Mouse (Mus musculus) midbrain, embryonic 11.5 days (tissue): ENCODE data around the gene Mia. TPM values are rescaled to one million over a fixed set of nuclear protein-coding genes. Genes with fewer than 3 reads are reported as not detected.

Experiments used
- ATAC-seq: fragments of 200-750 bp; cut with Nextera tagmentation; 2 replicates; pipeline ENCODE4 v1.8.0; 2017; ENCODE audit warnings: moderate TSS enrichment, moderate library complexity; ENCODE audit not compliant: low FRiP score
- DNase-seq: peaks from one replicate; pipeline ENCODE4 v3.0.0; 2015; ENCODE audit warnings: low spot score; ENCODE audit errors: missing footprints
- H3K27ac ChIP-seq: fragments of 300-500 bp; sonication (generic); 2 replicates; pipeline ENCODE4 v1.5.1; 2014; ENCODE audit warnings: low read depth, low read length
- H3K27me3 ChIP-seq: fragments of 300-500 bp; sonication (generic); 2 replicates; pipeline ENCODE4 v1.6.1; 2014; ENCODE audit warnings: mild to moderate bottlenecking, low read length, moderate library complexity, mixed read lengths; ENCODE audit not compliant: control insufficient read depth, insufficient read depth
- H3K36me3 ChIP-seq: fragments of 300-500 bp; sonication (generic); 2 replicates; pipeline ENCODE4 v1.6.1; 2014; ENCODE audit warnings: mild to moderate bottlenecking, low read length, moderate library complexity, mixed read lengths; ENCODE audit not compliant: control insufficient read depth, insufficient read depth
- H3K4me1 ChIP-seq: fragments of 300-500 bp; sonication (generic); 2 replicates; pipeline ENCODE4 v1.6.1; 2014; ENCODE audit warnings: low read length; ENCODE audit not compliant: control insufficient read depth, insufficient read depth
- H3K4me2 ChIP-seq: fragments of 300-500 bp; sonication (generic); 2 replicates; pipeline ENCODE4 v1.6.1; 2014; ENCODE audit warnings: mild to moderate bottlenecking, moderate library complexity
- H3K4me3 ChIP-seq: fragments of 300-500 bp; sonication (generic); 2 replicates; pipeline ENCODE4 v1.5.1; 2014; ENCODE audit warnings: low read depth, low read length
- H3K9ac ChIP-seq: fragments of 300-500 bp; sonication (generic); 2 replicates; pipeline ENCODE4 v1.6.1; 2014; ENCODE audit warnings: low read length
- H3K9me3 ChIP-seq: fragments of 300-500 bp; sonication (generic); 2 replicates; pipeline ENCODE4 v1.6.1; 2016; ENCODE audit warnings: low read length; ENCODE audit not compliant: control insufficient read depth
- WGBS: fragments of 180-500 bp; shearing (Covaris S2); extraction: QIAGEN DNeasy Blood & Tissue Kit; methylation state at CpG from one replicate; pipeline ENCODE4 v1.1.7; 2014; 5-methylcytosine and 5-hydroxymethylcytosine counted together
- polyA plus RNA-seq: library from polyadenylated mRNA; unstranded; fragments of >200 nt; fragmentation: Nextera tagmentation; extraction: Ambion mirVana; gene quantifications from 2 replicates; pipeline ENCODE4 v1.2.1, GENCODE M21; 2014

Mia gene
- polyA plus RNA-seq, 1 experiment from 2014 or later, result 0.93 TPM

DNA sequence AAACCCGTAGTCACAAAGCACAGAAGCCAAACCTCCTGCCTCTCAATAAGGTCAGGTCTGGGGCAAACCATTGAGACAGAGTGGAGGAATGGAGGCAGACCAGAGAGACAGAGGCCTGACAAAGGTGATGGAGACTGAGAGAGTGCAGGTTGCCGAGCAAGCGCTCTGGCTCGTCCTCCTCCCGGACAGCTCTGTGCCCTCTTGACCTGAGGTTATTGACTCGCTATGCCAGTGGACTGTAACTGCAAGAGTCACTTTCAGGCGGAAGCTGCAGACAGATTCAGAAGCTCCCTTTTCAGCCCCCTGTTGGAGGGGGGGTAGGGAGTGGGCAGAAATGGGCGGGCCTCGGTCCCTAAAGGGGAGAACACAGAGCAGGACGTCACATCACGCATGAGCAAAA, 39.0 kb upstream of the Mia start:
- H3K4me1 ChIP-seq, result peaks cover 4% of the 10 kb centered on the region; the same call in 1 of the 2 replicates
- WGBS, result 80% methylated on average over 11 of the region's 11 CpGs
- H3K9ac ChIP-seq, result no peak overlapping the region
- no peaks in the 10 kb centered on the region for H3K27me3 ChIP-seq
- no peak for ATAC-seq
- DNase-seq, result no peak
- H3K36me3 ChIP-seq, result 0 out of 2 replicates have a peak, but pooled peaks cover 5% of the 10 kb centered on the region
- H3K9me3 ChIP-seq, result no peaks in the 10 kb centered on the region
- no peak overlapping the region for H3K4me3 ChIP-seq
- no peak overlapping the region for H3K4me2 ChIP-seq
- no peak overlapping the region for H3K27ac ChIP-seq

DNA sequence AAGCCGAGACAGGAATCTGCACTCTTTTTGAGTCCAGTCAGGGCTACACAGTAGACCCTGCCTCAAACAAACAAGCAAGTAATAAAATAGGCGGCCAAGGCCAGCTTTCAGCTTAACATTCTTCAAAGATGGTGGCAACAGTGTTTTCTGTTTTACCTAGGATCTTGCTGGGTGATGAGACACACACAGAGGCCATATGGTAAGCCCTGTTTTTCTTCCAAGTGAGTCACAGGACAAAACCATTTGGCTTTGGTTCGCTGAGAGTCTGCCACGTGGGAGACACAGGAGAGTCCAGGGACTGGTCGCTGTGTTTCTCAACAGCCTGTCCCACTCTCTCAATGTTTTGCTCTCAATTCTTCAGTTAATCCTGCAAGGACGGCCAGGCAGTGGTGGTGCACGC, 37.6 kb upstream of the Mia start:
- 91% methylated on average over 7 of the region's 7 CpGs for WGBS
- ATAC-seq (no peak), DNase-seq (no peak)
- H3K4me1 ChIP-seq, result no peaks in the 10 kb centered on the region
- H3K27me3 ChIP-seq, result no peaks in the 10 kb centered on the region
- H3K27ac ChIP-seq, result no peak overlapping the region
- 0 out of 2 replicates have a peak, but pooled peaks cover 5% of the 10 kb centered on the region for H3K36me3 ChIP-seq
- H3K4me2 ChIP-seq, result no peak overlapping the region
- no peak overlapping the region for H3K9ac ChIP-seq
- H3K4me3 ChIP-seq, result no peak overlapping the region
- H3K9me3 ChIP-seq, result no peaks in the 10 kb centered on the region

DNA sequence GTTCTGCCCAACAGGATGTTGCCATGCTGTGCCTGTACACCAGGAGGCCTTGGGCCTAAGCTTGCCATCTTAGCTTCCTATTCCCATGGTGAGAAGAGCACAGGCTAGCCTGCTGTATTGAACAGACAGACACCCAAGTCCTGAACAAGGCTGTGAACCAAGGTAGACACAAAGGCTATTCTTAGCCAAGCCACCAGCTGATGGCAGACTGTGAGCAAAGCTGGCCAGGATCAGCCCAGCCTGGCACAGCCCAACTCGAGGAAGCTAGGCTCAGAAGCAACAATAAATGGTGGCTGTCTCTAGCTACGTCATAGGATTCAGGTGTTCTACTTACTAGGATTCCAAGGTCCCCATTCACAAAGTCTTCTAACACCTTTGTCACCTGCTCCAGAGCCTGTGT, 31.7 kb upstream of the Mia start:
- H3K4me3 ChIP-seq, result no peak overlapping the region
- WGBS, result 88% methylated on average over 2 of the region's 2 CpGs
- ATAC-seq, result no peak
- H3K36me3 ChIP-seq, result peaks cover 23% of the 10 kb centered on the region; the same call in 1 of the 2 replicates
- no peak overlapping the region for H3K27ac ChIP-seq
- DNase-seq, result no peak
- H3K9me3 ChIP-seq, result no peaks in the 10 kb centered on the region
- H3K9ac ChIP-seq, result no peak overlapping the region
- H3K4me2 ChIP-seq, result no peak overlapping the region
- H3K27me3 ChIP-seq, result no peaks in the 10 kb centered on the region
- no peaks in the 10 kb centered on the region for H3K4me1 ChIP-seq

DNA sequence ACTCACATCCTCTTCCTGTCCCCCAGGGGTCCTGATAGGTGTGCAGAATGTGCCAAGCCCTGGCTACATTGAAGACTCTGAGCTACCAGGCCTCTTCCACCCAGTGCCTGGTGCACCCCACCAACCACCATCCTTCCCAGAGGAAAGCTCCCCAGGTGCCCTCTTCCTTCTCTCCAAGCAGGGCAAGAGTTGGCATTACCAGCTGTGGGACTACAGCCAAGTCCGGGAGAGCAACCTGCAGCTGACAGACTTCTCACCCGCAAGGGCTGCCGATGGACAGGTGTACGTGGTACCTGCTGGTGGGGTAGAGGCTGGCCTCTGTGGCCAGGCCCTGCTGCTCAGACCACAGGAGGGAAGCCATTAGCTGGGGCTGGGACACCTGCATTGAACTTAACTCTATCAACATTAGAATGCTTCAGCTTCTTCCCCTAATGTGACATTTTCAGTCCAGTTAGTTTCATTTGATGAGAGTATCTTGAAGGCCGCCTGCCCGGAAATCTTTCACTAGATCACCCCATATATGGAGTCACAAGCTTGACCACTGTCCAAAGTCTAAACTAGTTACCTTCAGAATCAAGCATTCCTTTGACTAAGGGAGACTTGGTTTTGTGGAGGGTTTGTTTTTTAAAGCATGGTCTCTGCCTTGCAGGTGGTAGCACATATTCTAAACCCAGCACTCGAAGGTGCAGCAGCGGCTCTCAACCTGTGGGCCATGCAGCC, 22.9 kb upstream of the Mia start:
- WGBS, result 95% methylated on average over 8 of the region's 8 CpGs

DNA sequence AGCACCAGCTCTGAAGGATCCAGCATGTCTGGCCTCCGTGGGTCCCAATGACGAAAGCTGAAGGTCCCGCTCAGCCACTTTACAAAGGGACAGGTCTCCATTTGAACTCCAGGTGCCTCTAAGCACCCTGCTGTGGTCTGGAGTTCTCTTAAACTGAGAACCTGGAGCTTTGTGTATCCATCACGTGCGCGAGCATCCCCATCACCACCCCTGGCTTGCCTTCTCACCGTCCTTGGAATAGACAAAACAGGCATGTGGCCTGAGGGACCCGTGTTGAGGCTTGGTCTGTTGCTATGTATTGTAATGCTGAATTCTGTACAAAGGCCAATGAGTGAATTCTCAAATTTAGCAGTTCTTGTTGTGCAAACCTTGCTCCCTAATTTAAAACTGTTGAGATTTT, 17.8 kb upstream of the Mia start:
- WGBS, result 90% methylated on average over 8 of the region's 8 CpGs
- peaks cover 8% of the 10 kb centered on the region for H3K36me3 ChIP-seq
- H3K9ac ChIP-seq, result no peak overlapping the region

More for the DNA sequence above, 22.9 kb upstream of the Mia start:
- Histone ChIP-seq H3K27ac (no peak overlapping the region), H3K4me1 (no peaks in the 10 kb centered on the region), H3K27me3 (no peaks in the 10 kb centered on the region), H3K4me3 (no peak overlapping the region), H3K9me3 (no peaks in the 10 kb centered on the region), H3K4me2 (no peak overlapping the region), H3K36me3 (peaks cover 15% of the 10 kb centered on the region), H3K9ac (no peak overlapping the region)
- peak; percentile 28 for DNase-seq
- ATAC-seq, result no peak

DNA sequence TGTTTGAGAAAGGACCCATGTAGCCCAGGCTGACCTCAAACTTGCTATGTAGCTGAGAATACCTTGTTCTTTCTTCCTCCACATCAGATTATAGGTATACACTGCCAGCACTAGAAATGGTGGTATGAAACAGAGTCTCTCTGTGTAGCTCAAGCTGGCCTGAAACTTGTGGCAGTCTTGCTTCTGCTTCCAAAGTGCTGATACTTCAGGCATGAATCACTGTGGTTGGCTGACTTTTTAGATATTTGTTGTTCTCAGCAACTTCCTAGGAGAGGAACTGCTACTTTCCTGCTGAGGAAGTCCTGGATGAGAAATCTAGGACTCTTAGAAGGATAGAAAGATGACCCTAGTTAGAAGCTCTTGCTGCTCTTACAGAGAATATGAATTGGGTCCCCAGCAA, 17.4 kb upstream of the Mia start:
- DNase-seq (no peak), ATAC-seq (no peak)
- H3K27ac ChIP-seq, result no peak overlapping the region
- peaks cover 7% of the 10 kb centered on the region for H3K36me3 ChIP-seq
- H3K9me3 ChIP-seq, result no peaks in the 10 kb centered on the region
- H3K9ac ChIP-seq, result no peak overlapping the region
- no peaks in the 10 kb centered on the region for H3K27me3 ChIP-seq
- H3K4me1 ChIP-seq, result peaks cover 17% of the 10 kb centered on the region
- no peak overlapping the region for H3K4me2 ChIP-seq
- H3K4me3 ChIP-seq, result no peak overlapping the region

More for the DNA sequence above, 17.8 kb upstream of the Mia start:
- H3K9me3 ChIP-seq, result no peaks in the 10 kb centered on the region
- no peak overlapping the region for H3K4me2 ChIP-seq
- ATAC-seq, result no peak
- no peak overlapping the region for H3K27ac ChIP-seq
- peak; percentile 23 for DNase-seq
- H3K4me1 ChIP-seq, result peaks cover 16% of the 10 kb centered on the region
- H3K27me3 ChIP-seq, result no peaks in the 10 kb centered on the region
- H3K4me3 ChIP-seq, result no peak overlapping the region

DNA sequence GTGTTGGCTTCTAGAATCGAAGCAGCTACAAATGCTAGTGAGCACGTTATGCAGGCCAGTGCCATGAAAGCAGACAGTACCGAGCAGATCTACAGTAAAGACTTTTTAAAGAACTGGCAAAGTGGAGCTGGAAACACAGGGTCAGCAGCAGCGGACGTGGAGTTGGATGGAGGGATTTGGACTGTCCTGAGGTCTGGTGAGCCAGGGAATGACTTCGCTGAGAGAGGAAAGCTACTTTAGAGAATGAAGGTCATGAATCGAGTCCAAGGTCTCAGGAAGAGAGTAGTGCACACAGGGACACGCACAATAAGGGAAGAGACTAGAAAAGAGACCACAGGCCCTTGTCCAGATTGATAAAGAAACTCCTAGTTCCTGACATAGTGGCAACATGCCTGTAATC, 16.7 kb upstream of the Mia start:
- H3K27ac ChIP-seq, result no peak overlapping the region

DNA sequence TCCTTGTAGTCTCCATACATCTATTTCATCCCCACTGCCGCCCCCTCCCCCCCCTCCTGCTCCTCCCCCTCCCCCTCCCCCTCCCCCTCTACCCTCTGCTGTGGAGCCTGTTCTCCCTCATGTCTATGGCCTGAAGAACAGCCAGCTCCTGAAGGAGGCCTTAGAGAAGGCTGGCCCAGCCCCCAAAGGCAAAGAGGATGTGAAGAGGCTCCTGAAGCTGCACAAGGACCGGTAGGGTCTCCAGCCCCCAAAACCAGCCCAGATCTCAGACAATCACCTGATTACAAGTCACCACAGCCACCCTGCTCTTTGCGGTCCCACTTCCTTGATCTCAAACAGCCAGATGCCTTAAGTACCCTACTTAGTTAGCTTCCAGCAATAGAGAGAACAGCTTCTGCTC, 16.2 kb upstream of the Mia start:
- no peak overlapping the region for H3K4me3 ChIP-seq
- no peak for DNase-seq
- peaks cover 6% of the 10 kb centered on the region for H3K36me3 ChIP-seq

More for the DNA sequence above, 16.7 kb upstream of the Mia start:
- H3K4me3 ChIP-seq, result no peak overlapping the region
- 89% methylated on average over 8 of the region's 8 CpGs for WGBS
- no peak overlapping the region for H3K9ac ChIP-seq
- ATAC-seq (no peak), DNase-seq (no peak)
- no peaks in the 10 kb centered on the region for H3K27me3 ChIP-seq
- no peaks in the 10 kb centered on the region for H3K9me3 ChIP-seq
- H3K4me1 ChIP-seq, result peaks cover 17% of the 10 kb centered on the region
- peaks cover 3% of the 10 kb centered on the region for H3K36me3 ChIP-seq
- no peak overlapping the region for H3K4me2 ChIP-seq

DNA sequence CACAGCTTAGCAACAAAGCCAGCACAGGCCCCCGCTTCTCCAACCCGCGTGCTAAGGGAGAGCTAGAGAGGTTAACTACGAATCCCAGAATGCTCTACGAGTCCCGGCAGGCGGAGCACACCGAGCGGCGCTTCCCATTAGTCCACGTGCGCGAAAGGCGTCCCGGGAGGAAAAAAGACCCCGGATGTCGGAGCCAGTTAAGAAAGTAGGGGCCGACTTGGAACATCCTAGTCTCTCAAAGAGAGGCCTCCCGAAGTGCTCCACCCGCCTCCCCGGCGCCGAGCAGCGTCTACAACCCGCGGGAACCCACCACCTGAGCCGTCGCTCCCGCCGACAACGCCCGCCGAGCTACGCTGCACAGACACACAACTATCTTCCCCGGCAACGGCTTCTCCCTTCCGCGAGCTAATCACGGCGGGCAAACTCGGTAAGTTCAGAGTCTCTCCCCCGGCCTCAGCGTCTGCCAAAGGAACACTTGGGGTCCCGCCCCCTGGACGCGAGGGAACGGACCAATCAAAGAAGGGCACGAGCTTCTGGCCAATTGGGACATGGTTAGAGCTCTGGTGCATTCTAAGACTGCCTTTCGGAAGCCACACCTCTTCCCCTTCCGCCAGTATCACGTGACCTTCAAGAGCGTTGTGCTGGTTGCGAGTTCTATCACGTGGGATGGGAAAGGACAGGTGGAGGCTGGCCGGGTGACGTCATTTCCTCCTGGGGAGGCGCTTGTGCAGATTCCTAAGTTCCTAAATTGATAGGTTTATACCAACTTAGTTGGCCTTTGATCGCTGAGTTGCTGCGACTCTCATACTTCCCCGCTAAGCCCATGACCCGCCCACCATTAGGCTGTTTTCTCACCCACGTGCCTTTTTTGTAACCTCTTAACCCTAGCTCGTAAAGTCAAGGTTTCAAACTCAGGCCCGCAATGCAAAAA, 15.0 kb upstream of the Mia start, which contains the start of the genes BC024978 and Snrpa:
TSS of gene BC024978 (plus strand) at position 101 of the 931 bp plus-strand sequence.
TSS of gene Snrpa (minus strand) at position 591 of the 931 bp plus-strand sequence.
- no peaks in the 10 kb centered on the region for H3K9me3 ChIP-seq
- H3K27ac ChIP-seq, result peak within 1 kb of the TSS; percentile 97
- peaks cover 15% of the 10 kb centered on the region for H3K36me3 ChIP-seq
- ATAC-seq, result peak; percentile 99
- H3K27me3 ChIP-seq, result no peaks in the 10 kb centered on the region
- peak; percentile 97 for DNase-seq
- H3K4me3 ChIP-seq, result peak within 1 kb of the TSS; percentile 91
- WGBS, result under 1% methylated on average over 64 of the region's 64 CpGs
- peak within 1 kb of the TSS; percentile 58 for H3K4me2 ChIP-seq
- H3K4me1 ChIP-seq, result peaks cover 17% of the 10 kb centered on the region
- H3K9ac ChIP-seq, result peak within 1 kb of the TSS; percentile 96

More for the DNA sequence above, 16.2 kb upstream of the Mia start:
- Histone ChIP-seq H3K4me2 (no peak overlapping the region), H3K9me3 (no peaks in the 10 kb centered on the region), H3K9ac (no peak overlapping the region), H3K27me3 (no peaks in the 10 kb centered on the region), H3K27ac (no peak overlapping the region), H3K4me1 (peaks cover 17% of the 10 kb centered on the region)
- ATAC-seq, result no peak
- WGBS, result 79% methylated on average over 3 of the region's 3 CpGs
